Mouse (Mus musculus): Measurements from ENCODE around the gene Ssna1. TPM values are rescaled to one million over a fixed set of nuclear protein-coding genes. Genes with fewer than 3 reads are reported as not detected.
A peak's percentile ranks its signal among the peaks of the same experiment; 100 is the strongest.

Ssna1 gene
- total RNA-seq, 2 experiments from 2014 or later = 28.9 to 34.2 TPM

DNA sequence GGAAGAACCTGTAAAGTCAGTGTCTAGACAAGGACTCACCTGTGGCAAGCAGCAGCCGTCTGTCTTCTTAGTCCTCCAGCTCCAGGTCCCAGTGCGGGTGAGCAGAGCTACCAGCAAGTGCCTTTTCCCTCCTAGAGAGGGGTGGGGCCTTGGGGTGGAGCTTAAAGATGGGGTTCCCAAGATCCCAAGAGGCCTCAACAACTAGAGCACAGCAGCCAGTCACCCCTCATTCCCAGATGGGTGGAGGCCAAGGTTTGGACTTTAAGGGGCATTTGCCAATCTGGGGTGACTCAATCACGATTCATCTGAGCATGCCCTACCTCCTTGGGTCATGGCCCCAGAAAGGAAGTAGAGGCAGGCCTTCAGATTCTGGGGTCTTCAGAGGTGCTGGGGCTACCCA, 32.5 kb downstream of the Ssna1 start:
- no peak for DNase-seq
- intact Hi-C loops (cut with DNase I; ENCODE audit: low total_unique reads) = loop anchor here (10.0 kb wide), 1 partner anchor 45 kb away; the partner anchor contains the start of gene Tor4a

DNA sequence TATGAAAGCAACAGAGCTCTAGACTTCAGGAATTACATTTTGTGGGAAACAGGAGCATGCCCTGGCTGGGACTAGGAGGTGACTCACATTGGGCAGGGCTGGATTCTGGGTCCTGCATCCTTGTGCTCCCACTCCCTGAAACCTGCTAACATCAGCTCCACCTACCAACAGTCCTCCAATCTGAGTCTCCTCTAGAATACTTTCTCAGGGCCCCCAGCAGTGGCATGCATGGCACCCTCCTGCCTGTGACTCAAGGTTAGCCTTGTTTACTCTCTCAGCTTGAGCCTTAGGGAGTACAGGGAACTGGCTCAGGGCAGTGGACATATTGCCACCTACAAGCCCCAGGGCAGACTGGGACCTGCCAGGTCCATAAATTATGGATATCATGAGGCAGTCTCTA, 34.1 kb downstream of the Ssna1 start:
- DNase-seq = no peak
- intact Hi-C loops (cut with DNase I; ENCODE audit: low total_unique reads) = no loop called here

DNA sequence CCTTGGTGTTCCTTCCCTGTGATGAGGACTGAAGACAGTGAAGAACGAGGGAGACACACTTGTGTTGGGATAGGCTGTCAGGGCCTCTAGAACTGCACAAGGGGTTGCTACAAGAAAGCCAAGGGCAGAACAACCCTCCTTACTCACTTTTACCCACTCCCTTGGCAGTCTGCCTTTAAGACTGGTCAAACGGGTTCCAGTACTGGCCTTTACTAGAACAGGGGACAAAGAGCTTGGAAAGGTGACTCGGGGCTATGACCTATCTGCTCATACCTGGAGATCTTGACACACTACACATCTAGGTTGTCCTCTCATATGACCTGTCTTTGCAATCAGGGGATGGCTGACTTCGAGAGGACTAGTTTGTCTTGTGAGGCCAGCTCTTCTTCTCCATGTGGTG, 34.7 kb downstream of the Ssna1 start:
- DNase-seq = no peak
- intact Hi-C loops (cut with DNase I; ENCODE audit: low total_unique reads) = no loop called here

DNA sequence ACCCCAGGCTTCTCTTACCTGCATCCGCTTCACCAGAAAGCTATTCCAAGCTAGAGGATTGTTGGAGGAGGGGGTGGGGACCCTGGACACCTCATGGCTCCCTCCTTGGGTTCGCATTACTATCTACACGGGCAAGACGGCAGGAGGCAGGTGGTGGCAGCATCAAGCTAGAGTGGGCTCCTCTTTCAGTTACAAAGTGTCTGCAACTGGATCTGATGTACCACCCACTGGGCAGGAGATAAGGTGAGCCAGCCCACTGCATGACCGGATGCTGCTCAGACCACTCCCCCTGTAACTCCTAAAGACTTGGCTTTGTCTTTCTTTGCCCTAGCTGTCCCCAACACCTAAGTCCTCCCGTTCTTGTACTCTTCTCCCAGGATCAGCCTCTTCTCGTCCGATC, 35.6 kb downstream of the Ssna1 start, which contains the start of gene Rnf224:
Gene Rnf224, minus strand, starts transcription at position 174 of the 400 bp plus-strand sequence.
- no peak for DNase-seq
- intact Hi-C loops (cut with DNase I; ENCODE audit: low total_unique reads) = no loop called here

DNA sequence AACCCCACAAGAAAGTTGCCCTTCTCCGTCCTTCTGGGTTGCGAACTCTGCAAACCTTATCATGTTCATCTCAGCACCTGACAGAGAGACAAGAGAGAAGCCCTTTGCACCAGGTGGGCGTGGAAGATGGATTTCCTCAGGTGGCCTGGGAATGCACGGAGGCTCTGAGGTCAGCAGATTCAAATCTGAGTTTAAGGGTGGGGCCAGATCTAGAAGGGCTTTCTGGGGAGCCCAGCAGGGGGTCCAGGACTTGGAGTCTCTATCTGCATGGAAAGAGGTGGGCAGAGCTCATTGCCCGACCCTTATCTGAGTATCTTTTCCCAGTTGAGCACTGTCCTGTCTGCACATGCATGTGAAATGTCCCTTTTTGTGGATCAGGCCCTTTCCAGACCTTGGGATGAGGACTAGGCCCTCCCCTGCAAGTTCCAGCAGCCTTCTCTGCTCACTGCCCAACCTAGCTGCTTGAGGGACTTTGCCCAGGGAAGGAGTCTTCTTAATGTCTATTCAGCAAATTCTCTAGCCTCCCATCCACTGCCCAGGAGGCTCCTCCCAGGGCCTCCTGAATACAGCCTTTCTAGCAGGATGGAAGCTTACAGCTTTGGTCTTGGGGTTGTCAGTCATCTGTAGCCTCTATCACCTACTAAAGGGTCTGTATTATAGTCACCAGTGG, 37.6 kb downstream of the Ssna1 start:
- no peak for DNase-seq
- intact Hi-C loops (cut with DNase I; ENCODE audit: low total_unique reads) = no loop called here

DNA sequence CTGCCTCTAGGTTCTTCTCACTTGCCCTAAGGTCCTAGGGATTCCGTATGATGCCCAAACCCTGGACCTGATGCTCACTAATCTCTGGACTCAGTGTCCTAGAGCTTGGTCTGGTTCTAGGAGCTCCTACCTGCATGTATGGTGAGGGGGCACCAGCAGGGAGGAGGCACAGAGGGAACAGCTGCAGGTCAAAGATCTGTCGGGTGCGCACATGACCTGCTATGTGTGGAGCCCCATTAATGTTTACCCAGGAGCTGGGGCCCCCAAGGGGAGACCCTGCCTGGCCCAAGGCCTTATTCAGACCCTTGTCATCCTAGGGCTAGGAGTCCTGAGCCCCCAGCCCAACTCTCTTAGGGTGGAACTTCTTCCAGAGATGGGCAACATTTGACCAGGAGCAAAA, 38.2 kb downstream of the Ssna1 start, which contains the start of gene Slc34a3:
Gene Slc34a3, minus strand, starts transcription at position 315 of the 400 bp plus-strand sequence.
- intact Hi-C loops (cut with DNase I; ENCODE audit: low total_unique reads) = no loop called here
- no peak for DNase-seq

DNA sequence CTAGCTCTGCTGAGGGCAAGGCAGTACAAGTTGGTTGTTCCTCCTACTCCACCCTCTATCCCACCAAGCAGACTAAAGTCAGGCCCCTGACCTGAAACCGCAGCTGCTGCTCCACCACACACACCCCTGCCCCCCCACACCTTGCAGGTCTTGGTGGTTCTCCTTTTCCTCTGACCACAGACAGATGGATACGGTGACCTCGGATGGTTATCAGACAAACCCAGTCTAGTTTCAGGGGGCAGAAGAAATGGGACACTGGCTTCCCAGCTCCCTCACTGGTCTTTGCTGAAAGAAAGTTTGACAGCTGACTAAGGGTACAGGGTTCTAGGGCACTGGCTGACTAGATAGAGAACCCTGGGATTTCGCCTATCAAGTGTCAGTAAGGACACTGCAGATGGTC, 38.8 kb downstream of the Ssna1 start:
- intact Hi-C loops (cut with DNase I; ENCODE audit: low total_unique reads) = no loop called here
- DNase-seq = no peak

DNA sequence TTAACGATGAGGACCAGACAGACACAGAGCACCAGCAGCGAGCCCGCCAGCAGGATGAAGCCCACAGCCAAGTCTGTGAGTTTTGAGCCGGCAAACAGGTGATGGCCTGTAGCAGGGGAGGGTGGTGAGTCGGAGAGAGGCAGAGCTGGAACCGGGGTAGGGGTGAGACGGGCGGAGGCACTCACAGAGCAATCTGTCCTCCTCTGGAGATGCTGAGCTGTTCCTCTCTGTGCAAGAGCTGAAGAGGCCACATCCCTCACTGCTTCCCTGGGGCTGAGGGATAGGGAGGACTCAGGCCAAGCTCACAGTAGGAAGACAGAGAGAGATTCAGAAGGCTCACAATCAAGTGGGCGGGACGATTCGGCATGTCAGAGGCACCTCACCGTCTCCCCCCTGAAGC, 41.2 kb downstream of the Ssna1 start:
- intact Hi-C loops (cut with DNase I; ENCODE audit: low total_unique reads) = no loop called here

DNA sequence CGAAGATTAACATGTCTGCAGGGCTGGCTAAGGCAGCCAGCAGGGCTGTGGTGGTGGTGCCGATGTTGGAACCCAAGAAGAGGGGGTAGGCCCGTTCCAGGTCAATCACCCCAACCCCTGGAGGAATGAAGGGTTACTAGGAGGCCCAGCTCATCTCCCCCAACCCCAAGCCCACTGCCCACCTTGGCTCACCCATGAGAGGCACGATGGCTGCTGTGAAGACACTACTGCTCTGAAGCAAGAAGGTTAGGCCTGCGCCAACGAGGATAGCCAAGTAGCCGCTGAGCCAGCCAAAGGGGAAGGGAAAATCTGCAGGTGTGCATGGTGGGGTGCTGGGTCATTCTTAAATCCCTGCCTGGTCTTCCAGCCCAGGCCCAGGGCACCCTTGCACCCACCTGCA, 41.7 kb downstream of the Ssna1 start:
- intact Hi-C loops (cut with DNase I; ENCODE audit: low total_unique reads) = no loop called here
- no peak for DNase-seq

More for the DNA sequence above, 41.2 kb downstream of the Ssna1 start:
- no peak for DNase-seq

DNA sequence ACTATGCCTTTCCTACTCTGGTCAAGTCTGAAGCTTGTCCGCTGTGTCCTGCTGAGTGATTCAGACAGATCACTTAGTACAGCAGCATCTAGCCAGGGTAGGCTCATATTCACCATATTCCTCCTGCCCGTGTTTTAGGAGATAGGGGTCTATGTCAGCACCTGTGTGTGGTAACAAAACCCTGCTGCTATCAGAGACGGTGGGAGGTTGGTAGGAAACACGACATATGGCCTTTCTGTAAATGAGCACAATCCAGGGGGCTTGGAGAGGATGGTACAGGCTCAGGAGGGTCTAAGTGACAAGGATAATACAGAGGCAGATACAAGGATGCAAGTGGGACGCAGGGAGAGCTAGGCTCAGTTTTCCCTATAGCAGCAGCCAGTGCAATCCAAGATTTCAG, 42.7 kb downstream of the Ssna1 start:
- intact Hi-C loops (cut with DNase I; ENCODE audit: low total_unique reads) = no loop called here

DNA sequence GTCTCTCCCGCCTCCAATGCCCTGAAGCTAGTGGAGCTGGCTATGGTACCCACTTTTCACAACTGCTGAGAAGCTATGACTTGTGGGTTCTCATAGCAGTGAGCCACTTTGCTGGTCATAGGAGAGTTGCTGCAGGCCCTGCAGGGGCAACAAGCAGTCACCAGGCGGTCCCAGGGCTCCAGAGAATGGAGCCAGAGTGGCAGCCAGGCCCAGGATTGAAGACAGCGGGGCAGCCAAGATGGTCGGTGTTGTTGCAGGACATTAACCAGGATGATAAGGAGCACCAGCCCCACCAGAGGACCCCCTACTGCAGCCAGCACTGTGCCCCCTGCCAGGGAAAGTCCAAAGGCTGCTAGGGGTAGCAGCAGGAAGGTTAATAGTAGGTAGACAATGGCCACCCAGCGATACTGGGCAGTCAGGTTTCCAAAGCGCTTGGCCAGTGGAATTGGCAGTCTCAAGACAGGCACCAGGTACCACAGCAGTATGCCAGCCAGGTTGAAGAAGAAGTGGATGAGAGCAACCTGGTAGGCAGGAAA, 43.2 kb downstream of the Ssna1 start:
- no peak for DNase-seq
- intact Hi-C loops (cut with DNase I; ENCODE audit: low total_unique reads) = no loop called here

More for the DNA sequence above, 42.7 kb downstream of the Ssna1 start:
- no peak for DNase-seq

DNA sequence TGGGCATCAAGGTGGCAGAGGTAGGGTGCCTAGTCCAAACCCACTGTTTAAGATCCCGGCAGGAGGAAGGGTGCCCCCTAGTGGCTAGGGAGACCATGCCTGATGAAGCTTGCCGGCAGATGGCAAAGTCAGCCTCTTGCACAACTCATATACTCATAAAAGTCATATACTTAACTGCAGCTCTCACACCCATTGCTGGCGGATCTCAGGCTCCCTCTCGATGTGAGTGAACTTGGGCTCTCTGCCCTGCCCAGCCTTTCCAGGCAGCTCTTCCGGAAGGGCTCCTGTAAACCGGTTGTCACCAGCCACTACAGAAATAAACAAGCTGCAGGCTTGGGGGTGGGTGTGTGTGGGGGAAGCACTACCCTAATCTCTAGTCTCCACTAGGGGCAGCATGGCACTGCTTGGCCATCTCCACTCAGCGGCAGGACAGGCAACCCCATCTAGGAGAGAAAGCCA, 43.8 kb downstream of the Ssna1 start:
- intact Hi-C loops (cut with DNase I; ENCODE audit: low total_unique reads) = no loop called here
- peak; percentile 85 for DNase-seq

DNA sequence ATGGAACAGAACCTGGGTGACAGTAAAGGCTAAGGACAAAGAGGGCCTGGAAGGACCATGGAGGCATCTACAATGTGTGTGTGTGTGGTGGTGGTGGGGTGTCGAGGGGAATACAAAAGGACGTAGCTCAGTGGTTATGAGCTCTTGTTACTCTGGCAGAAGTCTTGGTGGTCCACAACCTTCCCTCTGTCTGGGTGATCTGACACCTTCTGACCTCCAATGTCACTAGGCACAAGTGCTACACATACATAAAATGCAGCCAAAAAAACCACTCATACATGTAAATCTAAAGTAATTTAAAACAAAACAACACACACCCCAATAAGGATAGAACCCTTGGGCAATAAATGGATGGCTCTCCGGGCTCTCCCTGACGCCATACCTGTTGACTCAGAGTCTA, 44.8 kb downstream of the Ssna1 start:
- intact Hi-C loops (cut with DNase I; ENCODE audit: low total_unique reads) = no loop called here
- DNase-seq = no peak

DNA sequence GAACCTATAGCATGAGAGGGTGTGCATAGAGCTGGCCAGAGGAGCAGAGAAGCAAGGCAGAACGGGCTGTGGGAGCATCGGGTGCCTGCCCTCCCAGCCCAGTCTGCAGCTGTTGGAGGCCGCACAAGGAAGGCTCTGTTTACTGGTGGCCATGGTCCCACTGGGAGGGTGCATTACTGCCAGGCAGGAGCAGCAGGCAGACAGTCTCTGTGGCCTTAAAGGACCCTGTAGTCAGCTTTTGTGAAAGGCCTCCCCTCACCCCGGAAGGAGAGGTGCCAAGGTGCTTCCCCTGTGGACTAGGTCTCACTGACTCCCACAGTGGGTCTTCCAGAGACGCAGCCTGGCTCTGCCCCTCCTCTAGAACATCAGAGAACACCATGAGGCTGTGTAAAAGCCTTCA, 45.4 kb downstream of the Ssna1 start:
- intact Hi-C loops (cut with DNase I; ENCODE audit: low total_unique reads) = no loop called here

DNA sequence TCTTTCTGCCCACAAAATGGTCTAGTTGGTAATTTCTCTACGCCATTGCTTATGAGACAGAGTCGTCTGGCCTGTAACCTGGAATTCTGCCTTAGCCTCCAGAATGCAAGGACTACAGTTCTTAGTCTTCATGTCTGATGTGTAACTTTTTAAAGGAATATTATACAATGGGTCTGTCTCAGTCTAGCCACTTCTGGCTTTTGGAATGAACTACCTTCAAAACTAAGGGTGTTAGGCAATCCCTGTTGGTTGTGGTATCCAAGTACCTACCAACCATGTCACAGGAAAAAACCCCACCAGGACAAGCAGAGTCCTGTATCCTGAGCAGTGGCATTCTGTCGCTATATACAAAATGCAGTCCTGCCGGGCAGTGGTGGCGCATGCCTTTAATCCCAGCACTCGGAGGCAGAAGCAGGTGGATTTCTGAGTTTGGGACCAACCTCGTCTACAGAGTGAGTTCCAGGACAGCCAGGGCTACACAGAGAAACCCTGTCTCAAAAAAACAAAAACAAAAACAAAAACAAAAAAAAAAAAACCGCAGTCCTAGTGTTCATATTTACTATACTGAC, 46.3 kb downstream of the Ssna1 start:
- intact Hi-C loops (cut with DNase I; ENCODE audit: low total_unique reads) = no loop called here
- no peak for DNase-seq

More for the DNA sequence above, 45.4 kb downstream of the Ssna1 start:
- DNase-seq = peak; percentile 79

DNA sequence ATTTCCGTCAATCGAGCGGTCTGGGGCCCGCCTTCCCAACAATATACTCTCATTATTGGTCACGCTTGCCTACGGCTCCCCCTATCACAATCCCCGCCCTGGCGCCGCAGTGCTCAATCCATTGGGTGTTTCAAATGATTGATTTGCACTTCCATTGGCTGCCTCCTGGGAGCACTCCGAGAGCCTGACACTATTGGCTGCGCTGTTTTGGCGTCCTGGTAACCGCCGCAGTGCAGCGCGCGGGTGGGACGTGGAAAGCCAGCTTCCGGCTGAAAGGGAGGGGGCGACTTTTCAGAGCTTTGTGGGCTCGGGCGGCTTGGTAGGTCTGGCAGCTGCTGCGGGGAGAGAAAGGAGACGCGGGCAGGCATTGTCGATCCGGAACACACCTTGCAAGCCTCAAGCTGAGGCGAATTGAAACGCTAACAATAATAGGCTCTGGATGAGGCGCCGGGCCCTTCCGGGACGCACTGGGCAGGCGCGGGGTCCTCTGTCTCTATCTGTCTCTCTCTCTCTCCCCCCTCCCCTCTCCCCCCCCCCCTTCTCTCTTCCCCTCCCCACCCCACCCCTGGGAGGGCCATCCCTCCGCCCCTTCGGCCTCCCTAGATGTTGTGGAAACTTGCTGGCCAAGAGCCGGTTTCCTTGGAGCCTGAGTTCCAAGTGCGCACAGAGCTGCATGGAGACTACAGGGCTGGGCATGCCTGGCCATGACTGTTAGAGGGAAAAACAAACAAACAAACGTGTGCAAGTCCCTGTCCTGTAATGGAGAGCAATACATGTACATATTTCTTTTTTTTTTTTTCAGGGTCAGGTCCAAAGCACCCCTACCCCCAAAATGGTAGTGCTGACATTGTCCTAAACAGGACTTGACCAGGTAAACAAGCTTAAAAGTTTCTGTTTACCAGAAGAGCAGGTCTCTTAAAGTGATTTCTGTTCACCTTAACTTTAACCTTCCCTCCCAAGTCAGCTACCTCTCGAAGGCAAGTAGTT, 47.2 kb downstream of the Ssna1 start:
- DNase-seq = peak; percentile 98
- intact Hi-C loops (cut with DNase I; ENCODE audit: low total_unique reads) = no loop called here

DNA sequence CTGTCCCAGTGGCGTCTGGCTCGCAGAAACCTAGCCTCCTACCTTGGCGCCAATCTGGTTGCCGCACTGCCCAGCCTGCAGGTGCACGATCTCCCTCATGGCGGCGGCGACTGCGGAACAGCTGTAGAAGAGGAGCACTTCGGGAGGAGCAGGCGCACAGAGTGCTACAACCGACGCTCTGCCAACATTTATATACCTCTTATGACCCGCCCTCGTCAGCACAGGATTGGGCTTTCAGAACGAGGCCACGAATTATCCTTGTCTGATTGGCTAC, 47.8 kb downstream of the Ssna1 start, which contains the start of gene Tubb4b:
Gene Tubb4b, minus strand, starts transcription at position 211 of the 274 bp plus-strand sequence.
- DNase-seq = no peak
- intact Hi-C loops (cut with DNase I; ENCODE audit: low total_unique reads) = no loop called here

DNA sequence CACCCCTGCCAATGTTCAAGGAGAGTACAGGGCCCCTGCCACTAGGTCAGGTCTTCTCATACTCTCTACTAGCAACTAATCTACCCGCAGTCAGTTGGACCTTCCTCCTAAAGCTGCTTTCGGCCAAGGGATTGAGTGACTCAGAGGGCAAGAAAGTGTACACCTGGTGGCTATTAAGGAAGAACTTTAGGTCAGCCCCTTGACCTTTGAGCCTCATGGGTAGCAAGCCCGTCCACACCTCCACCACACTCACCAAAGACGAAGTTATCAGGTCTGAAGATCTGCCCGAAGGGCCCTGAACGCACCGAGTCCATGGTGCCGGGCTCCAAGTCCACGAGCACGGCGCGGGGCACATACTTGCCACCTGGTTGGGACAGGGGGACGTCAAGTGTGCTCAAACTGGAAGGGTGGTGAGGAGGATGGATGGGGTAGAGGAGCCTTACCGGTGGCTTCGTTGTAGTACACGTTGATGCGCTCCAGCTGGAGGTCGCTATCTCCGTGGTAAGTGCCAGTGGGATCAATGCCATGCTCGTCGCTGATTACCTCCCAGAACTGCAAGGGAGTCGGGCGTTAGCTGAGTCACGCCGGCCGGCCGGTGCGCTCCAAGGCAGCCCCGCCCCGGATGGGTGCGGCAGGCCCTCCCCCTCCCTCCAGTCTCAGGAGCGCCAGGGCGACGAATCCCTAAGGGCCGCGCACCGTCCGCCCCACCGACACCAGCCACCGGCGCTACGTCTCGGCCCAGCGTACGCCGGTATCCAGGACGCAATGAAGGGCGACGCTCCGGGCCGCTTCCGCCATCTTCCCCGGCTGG, 48.4 kb downstream of the Ssna1 start:
- intact Hi-C loops (cut with DNase I; ENCODE audit: low total_unique reads) = no loop called here
- peak; percentile 84 for DNase-seq

DNA sequence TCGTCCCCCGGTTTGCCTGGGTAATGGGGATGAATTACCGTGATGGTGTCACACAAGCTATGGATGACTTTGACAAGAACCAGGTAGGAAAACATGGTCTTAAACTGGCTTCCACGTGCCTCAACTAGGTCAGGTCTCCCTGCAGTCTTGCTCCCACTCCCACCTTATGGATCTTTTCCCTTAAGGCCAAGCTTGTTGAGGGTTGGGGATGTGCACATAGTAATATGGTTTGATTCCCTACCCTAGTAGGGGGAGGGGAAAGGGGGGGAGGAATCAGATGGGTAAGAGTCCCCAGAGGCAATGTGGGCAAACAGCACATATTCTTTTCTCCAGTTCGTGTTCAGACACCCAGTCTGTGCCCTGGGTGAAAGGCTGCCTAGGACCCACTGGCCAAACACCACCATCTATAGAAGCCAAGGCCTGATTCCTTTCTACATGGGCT, 50.9 kb downstream of the Ssna1 start:
- intact Hi-C loops (cut with DNase I; ENCODE audit: low total_unique reads) = no loop called here

More for the DNA sequence above, 50.9 kb downstream of the Ssna1 start:
- no peak for DNase-seq
